Mouse (Mus musculus): ENCODE data around the gene Esrra. TPM values are rescaled to one million over a fixed set of nuclear protein-coding genes. Genes with fewer than 3 reads are reported as not detected.

Gene Esrra
- polyA plus RNA-seq, 2 experiments = 5.1 to 20.3 TPM

DNA sequence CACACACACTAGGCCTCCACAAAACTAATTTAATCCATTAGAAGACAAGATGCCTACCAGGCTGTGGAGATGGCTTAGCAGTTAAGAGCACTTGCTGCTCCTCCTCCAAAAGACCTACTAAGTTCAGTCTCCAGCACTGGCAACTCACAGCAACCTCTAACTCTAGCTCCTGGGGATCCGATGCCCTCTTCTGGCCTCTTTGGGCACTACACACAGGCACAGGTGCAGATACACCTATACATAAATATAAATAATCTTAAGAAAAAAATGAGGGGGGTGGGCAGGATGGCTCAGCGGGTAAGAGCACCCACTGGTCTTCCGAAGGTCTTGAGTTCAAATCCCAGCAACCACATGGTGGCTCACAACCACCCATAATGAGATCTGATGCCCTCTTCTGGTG lies 14.7 kb upstream of the Esrra start:
- peaks cover 18% of the 10 kb centered on the region for H3K4me1 ChIP-seq (ENCODE audit: control insufficient read depth, insufficient read depth, low read length)
- TF ChIP-seq POLR2A (IDR thresholded peaks at IDR 0.05; ENCODE audit: borderline replicate concordance, extremely low read depth, insufficient read depth, insufficient read length) = no peak
- H3K9me3 ChIP-seq (ENCODE audit: control insufficient read depth, low read length) = no peaks in the 10 kb centered on the region
- no peak overlapping the region for H3K4me3 ChIP-seq (replicated peaks; ENCODE audit: low read length)
- peaks cover 49% of the 10 kb centered on the region for H3K27me3 ChIP-seq (ENCODE audit: control insufficient read depth, insufficient read depth, low read length)
- ATAC-seq (ENCODE audit: low FRiP score, low read depth) = no peak
- H3K36me3 ChIP-seq (ENCODE audit: control insufficient read depth, insufficient read depth, low read length) = 0 out of 2 replicates have a peak, but pooled peaks cover 2% of the 10 kb centered on the region
- DNase-seq (ENCODE audit: low spot score) = no peak
- H3K4me2 ChIP-seq (replicated peaks; ENCODE audit: low read depth, low read length, severe bottlenecking) = no peak overlapping the region
- H3K27ac ChIP-seq (replicated peaks; ENCODE audit: low read depth, low read length) = no peak overlapping the region
- H3K9ac ChIP-seq (ENCODE audit: low read depth, low read length, severe bottlenecking) = no peak overlapping the region
- 22% methylated on average over 3 of the region's 3 CpGs for WGBS

GRCm38 (mm10) chr19:6934195-6934977 lies 12.8 kb upstream of the Esrra start, which contains the start of gene Kcnk4:
TSS of gene Kcnk4 (minus strand) at chr19:6934515.
- ATAC-seq (ENCODE audit: low FRiP score, low read depth) (no peak), DNase-seq (ENCODE audit: low spot score) (no peak)
- peak within 1 kb of the TSS; percentile 49 for H3K9ac ChIP-seq (ENCODE audit: low read depth, low read length, severe bottlenecking)
- H3K36me3 ChIP-seq (ENCODE audit: control insufficient read depth, insufficient read depth, low read length) = 0 out of 2 replicates have a peak, but pooled peaks cover 2% of the 10 kb centered on the region
- 7% methylated on average over 23 of the region's 23 CpGs for WGBS
- no peak for TF ChIP-seq POLR2A (IDR thresholded peaks at IDR 0.05; ENCODE audit: borderline replicate concordance, extremely low read depth, insufficient read depth, insufficient read length)
- H3K4me2 ChIP-seq (replicated peaks; ENCODE audit: low read depth, low read length, severe bottlenecking) = peak within 1 kb of the TSS; percentile 71
- H3K27me3 ChIP-seq (ENCODE audit: control insufficient read depth, insufficient read depth, low read length) = peaks cover 61% of the 10 kb centered on the region
- no peaks in the 10 kb centered on the region for H3K9me3 ChIP-seq (ENCODE audit: control insufficient read depth, low read length)
- no peak within 1 kb of the TSS for H3K27ac ChIP-seq (replicated peaks; ENCODE audit: low read depth, low read length)
- peaks cover 9% of the 10 kb centered on the region; the same call in 1 of the 2 replicates for H3K4me1 ChIP-seq (ENCODE audit: control insufficient read depth, insufficient read depth, low read length)
- peak within 1 kb of the TSS; percentile 42 for H3K4me3 ChIP-seq (replicated peaks; ENCODE audit: low read length)

DNA sequence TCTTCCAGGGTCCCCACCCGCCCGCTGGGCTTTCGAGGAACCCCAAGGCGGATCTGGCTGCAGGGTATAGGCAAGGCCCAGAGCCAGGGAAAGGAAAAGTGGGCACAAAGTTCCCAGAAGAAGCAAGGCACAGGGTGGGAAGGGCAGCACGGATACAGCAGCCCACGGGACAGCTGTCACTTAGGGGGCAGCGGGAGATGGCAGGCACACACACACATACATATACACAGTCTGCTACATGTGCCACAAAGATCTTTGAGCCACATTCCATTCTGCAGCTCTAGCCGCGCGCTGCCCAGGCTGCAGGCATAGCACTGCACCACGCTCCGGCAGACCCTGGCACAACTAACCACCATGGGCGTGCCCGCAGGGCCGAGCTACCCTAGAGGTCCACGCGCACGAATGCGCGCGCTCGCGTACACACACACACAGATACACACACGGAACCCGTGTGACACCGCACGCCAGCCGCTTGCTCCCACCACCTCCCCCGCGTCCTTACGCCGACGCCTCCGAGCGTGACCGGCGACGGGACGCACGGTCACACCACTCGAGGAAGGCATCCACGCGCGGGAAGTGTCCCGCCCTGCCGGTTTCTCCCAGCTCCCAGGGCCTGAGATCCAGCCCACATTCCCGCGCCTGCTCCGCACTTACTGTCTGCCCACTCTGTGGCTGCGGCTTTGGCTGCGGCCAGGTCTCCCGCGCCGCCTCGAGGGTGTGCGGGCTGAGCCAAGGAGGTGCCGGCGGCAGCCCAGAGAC lies 12.0 kb upstream of the Esrra start:
- Histone ChIP-seq H3K4me2 (replicated peaks; ENCODE audit: low read depth, low read length, severe bottlenecking) (peak overlapping the region; percentile 71), H3K27ac (replicated peaks; ENCODE audit: low read depth, low read length) (no peak overlapping the region), H3K9me3 (ENCODE audit: control insufficient read depth, low read length) (no peaks in the 10 kb centered on the region), H3K36me3 (ENCODE audit: control insufficient read depth, insufficient read depth, low read length) (0 out of 2 replicates have a peak, but pooled peaks cover 2% of the 10 kb centered on the region), H3K27me3 (ENCODE audit: control insufficient read depth, insufficient read depth, low read length) (peaks cover 69% of the 10 kb centered on the region), H3K4me3 (replicated peaks; ENCODE audit: low read length) (peak overlapping the region; percentile 42), H3K9ac (ENCODE audit: low read depth, low read length, severe bottlenecking) (peak overlapping the region; percentile 49), H3K4me1 (ENCODE audit: control insufficient read depth, insufficient read depth, low read length) (peaks cover 9% of the 10 kb centered on the region; the same call in 1 of the 2 replicates)
- ATAC-seq (ENCODE audit: low FRiP score, low read depth) = 0 out of 2 replicates have a peak, but pooled peaks have one; percentile 46
- 3% methylated on average over 51 of the region's 58 CpGs for WGBS
- DNase-seq (ENCODE audit: low spot score) = no peak
- TF ChIP-seq POLR2A (IDR thresholded peaks at IDR 0.05; ENCODE audit: borderline replicate concordance, extremely low read depth, insufficient read depth, insufficient read length) = no peak

DNA sequence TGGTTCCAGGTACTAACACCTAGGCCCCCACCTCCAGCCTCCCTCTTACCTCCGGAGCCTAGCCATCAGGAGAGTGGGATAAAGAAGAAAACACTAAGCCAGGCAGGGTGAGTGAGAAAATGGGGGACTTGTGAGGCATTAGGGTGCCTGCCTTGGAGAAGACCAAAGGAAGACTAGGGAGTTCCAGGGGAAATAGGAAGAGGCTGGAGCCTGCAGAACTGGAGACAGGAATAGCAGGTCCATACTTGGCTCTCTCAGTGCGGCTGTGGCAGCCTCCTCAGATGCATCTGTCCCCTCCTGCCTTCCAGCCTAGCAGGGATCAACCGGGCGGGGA lies 11.5 kb upstream of the Esrra start:
- WGBS = 19% methylated on average over 4 of the region's 4 CpGs
- Histone ChIP-seq H3K27ac (replicated peaks; ENCODE audit: low read depth, low read length) (no peak overlapping the region), H3K9ac (ENCODE audit: low read depth, low read length, severe bottlenecking) (peak overlapping the region; percentile 49; the same call in 1 of the 2 replicates), H3K4me2 (replicated peaks; ENCODE audit: low read depth, low read length, severe bottlenecking) (peak overlapping the region; percentile 71), H3K4me1 (ENCODE audit: control insufficient read depth, insufficient read depth, low read length) (peaks cover 9% of the 10 kb centered on the region; the same call in 1 of the 2 replicates), H3K36me3 (ENCODE audit: control insufficient read depth, insufficient read depth, low read length) (no peaks in the 10 kb centered on the region), H3K4me3 (replicated peaks; ENCODE audit: low read length) (peak overlapping the region; percentile 42), H3K9me3 (ENCODE audit: control insufficient read depth, low read length) (no peaks in the 10 kb centered on the region), H3K27me3 (ENCODE audit: control insufficient read depth, insufficient read depth, low read length) (peaks cover 74% of the 10 kb centered on the region)
- ATAC-seq (ENCODE audit: low FRiP score, low read depth) = no peak
- DNase-seq (ENCODE audit: low spot score) = no peak
- no peak for TF ChIP-seq POLR2A (IDR thresholded peaks at IDR 0.05; ENCODE audit: borderline replicate concordance, extremely low read depth, insufficient read depth, insufficient read length)

GRCm38 (mm10) chr19:6932018-6932417 lies 10.4 kb upstream of the Esrra start:
- no peak for TF ChIP-seq POLR2A (IDR thresholded peaks at IDR 0.05; ENCODE audit: borderline replicate concordance, extremely low read depth, insufficient read depth, insufficient read length)
- H3K27me3 ChIP-seq (ENCODE audit: control insufficient read depth, insufficient read depth, low read length) = peaks cover 85% of the 10 kb centered on the region
- WGBS = 74% methylated on average over 1 of the region's 1 CpGs
- H3K4me2 ChIP-seq (replicated peaks; ENCODE audit: low read depth, low read length, severe bottlenecking) = no peak overlapping the region
- no peak overlapping the region for H3K27ac ChIP-seq (replicated peaks; ENCODE audit: low read depth, low read length)
- H3K9me3 ChIP-seq (ENCODE audit: control insufficient read depth, low read length) = no peaks in the 10 kb centered on the region
- ATAC-seq (ENCODE audit: low FRiP score, low read depth) (no peak), DNase-seq (ENCODE audit: low spot score) (no peak)
- H3K4me3 ChIP-seq (replicated peaks; ENCODE audit: low read length) = no peak overlapping the region
- H3K4me1 ChIP-seq (ENCODE audit: control insufficient read depth, insufficient read depth, low read length) = peaks cover 9% of the 10 kb centered on the region; the same call in 1 of the 2 replicates
- H3K36me3 ChIP-seq (ENCODE audit: control insufficient read depth, insufficient read depth, low read length) = no peaks in the 10 kb centered on the region
- no peak overlapping the region for H3K9ac ChIP-seq (ENCODE audit: low read depth, low read length, severe bottlenecking)
